Mouse (Mus musculus) spleen, embryonic (tissue): ENCODE data around the gene Olfr250.
"Not testable (repeated sequence)": the region's sequence is repeated elsewhere in the genome, so short reads cannot be mapped to it uniquely, and the experiment has no call there.

Experiments used
- CTCF ChIA-PET: fragments of 350-600 bp; sonication (Branson Sonifier 250); formaldehyde crosslinking; loops from one replicate; lab custom pipeline; 2022; lab: Charles Lee

Gene Olfr250

GRCm38 (mm10) chr9:38366596-38366995 lies at the start of gene Olfr250:
Gene Olfr250 (plus strand): TSS chr9:38366896.
- CTCF ChIA-PET = no interaction called here

GRCm38 (mm10) chr9:38328760-38329159 lies 37.9 kb upstream of the Olfr250 start, which contains the start of gene Olfr25:
Gene Olfr25 (plus strand): TSS chr9:38329060.
- CTCF ChIA-PET = no interaction called here

GRCm38 (mm10) chr9:38348111-38348510 lies 18.6 kb upstream of the Olfr250 start, which contains the start of gene Olfr898:
Gene Olfr898 (plus strand): TSS chr9:38348411.
- CTCF ChIA-PET = no interaction called here

DNA sequence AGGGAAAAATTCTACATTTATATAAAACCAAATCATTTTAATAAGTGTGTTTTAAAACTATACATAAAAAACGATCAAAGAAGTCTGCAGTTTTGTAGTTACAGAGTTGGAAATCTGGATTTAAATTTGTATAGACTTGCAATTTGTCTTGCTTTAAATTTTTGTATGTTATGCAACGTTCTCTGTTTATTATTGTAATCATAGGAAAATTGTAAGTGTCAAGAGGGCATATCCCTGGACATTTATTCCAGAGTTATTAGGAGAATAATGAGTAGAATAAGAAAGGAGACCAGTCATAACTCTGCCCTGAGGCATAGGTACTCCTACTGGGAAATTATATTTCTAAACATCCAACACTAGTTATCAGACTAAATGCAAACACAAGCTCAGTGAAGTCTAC lies 10.1 kb downstream of the Olfr250 start, which contains the start of gene Olfr251:
Gene Olfr251 (plus strand): TSS at position 301 of the 400 bp plus-strand sequence.
- CTCF ChIA-PET = no interaction called here

DNA sequence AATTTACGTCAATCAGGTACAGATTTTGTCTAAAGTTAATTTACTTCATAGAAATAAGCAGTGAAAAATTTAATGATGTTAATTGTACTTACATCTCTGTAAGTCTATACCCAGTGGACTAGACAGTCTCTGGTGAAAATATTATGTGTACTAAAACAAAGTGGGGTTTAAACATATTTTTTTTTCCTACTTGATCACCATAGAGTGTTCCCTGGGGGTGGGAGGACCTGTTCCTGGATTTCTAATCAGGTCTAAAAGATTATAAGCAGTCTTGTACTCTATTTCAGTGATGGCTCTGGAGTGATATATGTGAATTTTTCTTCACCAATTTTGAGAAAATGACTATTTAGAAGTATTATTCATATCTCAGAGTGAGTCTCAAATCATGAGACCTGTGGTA lies 34.7 kb downstream of the Olfr250 start, which contains the start of gene Olfr147:
Gene Olfr147 (plus strand): TSS at position 301 of the 400 bp plus-strand sequence.
- CTCF ChIA-PET = no interaction called here

DNA sequence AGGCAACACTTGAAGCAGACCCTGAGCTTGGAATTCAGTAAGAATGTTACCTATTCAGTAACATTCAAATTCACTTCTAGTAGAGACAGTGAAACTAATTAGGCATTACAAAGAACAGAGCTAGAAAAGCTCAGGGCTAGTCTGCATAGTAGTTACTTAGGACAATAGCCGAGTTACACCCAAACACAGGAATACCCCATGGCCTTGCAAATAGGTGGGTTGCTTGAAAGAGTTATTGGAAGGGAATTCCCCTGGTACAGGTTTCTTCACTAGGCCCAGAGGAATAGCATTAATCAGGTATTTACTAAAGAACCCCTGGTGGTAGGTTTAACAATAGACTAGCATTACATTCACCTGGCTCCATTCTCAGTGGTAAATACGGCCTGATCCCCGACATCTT lies 40.8 kb downstream of the Olfr250 start:
- CTCF ChIA-PET = not testable (repeated sequence)

GRCm38 (mm10) chr9:38413502-38413901 lies 46.8 kb downstream of the Olfr250 start:
- CTCF ChIA-PET = not testable (repeated sequence)
